Mouse (Mus musculus) frontal cortex, postnatal 10 days (tissue): ENCODE data around the gene Gnpda2.

ENCODE experiments used
- DNase-seq, 2 experiments: peaks; one replicate each; pipeline ENCODE4 v3.0.0; 2022; ENCODE audit warnings: low spot score in 2 of 2, mixed read lengths in 1 of 2

Gene Gnpda2

GRCm38 (mm10) chr5:69591640-69592461 lies at the start of gene Gnpda2:
TSS of gene Gnpda2 (minus strand) at chr5:69592340.
- DNase-seq, result peak; percentile 79 to 84

GRCm38 (mm10) chr5:69634766-69635165 lies 42.6 kb upstream of the Gnpda2 start:
- no peak for DNase-seq

DNA sequence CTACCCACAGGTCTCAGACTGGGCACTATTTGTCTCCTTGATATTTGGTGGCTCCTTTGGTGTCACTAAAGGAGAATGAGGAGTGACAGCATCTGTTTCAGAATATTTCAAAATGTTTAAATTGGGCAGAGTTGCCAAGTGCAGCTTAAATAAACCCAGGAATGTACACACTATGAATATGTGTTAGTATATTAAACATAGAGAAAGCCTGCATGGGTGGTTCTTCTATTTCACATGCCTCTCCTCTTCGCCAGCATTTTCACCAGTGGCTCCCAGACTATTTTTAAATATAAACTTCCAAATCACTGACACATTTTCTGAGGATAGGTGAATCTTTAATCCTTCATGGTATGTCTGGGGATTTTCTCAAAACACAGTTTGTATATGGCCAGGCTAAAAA lies 28.8 kb upstream of the Gnpda2 start:
- DNase-seq, result no peak

DNA sequence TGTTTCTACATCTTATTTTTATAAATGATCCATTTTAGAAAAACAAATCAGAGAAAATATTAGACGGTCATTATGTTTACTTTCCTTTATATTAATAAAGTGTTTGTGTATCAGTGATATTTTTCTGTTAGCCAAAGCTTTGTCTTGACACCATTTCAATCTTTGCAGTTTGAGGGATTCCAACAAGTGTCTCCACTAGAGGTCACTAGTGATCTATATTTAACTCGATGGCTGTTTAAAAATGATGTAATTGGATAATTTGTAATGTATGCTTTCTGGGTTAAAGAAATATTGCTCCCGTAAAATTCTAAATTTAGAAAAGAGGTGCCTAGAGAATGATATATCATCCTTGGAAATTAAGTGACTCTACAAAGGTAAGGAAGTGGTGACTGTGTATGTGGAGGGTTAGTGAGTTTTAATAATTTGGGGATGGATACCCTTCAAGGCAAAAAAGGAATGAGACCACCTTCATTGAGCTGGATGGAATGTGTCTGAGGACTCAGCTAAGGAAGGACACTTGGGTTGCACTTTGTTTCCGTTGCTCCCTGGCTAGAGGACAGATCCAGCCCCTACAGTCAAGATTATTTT lies 21.2 kb upstream of the Gnpda2 start:
- no peak for DNase-seq

DNA sequence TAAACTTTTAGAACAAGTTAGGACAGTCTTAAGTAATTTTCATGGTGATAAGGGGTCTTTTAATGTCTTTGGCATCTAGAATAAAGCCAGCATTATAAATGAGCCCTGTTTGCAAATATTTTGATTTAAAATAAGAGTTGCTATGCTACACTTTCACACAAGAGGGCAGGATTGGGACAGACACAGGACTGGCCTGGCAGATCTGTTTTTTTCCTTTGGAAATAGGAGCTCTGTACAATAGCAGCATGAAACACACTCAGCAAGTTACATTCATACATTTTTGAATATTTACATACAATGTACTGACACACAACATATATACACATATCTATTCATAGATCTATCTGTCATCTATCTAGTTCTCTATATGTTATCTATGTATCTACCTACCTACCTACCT lies 8.9 kb upstream of the Gnpda2 start:
- no peak for DNase-seq

GRCm38 (mm10) chr5:69557404-69557935 lies 34.7 kb downstream of the Gnpda2 start:
- peak in 1 of 2 experiments; percentile 11 for DNase-seq

GRCm38 (mm10) chr5:69556628-69557403 lies 35.3 kb downstream of the Gnpda2 start, which contains the start of gene Guf1:
TSS of gene Guf1 (plus strand) at chr5:69556923.
- peak; percentile 89 to 96 for DNase-seq

GRCm38 (mm10) chr5:69542489-69542888 lies 49.7 kb downstream of the Gnpda2 start, which contains the start of gene Yipf7:
TSS of gene Yipf7 (minus strand) at chr5:69542648.
- DNase-seq, result no peak

- DNase-seq, result no peak
Measured at GRCm38 (mm10) chr5:69541680-69542079, 50.5 kb downstream of the Gnpda2 start.

GRCm38 (mm10) chr5:69523944-69524343 lies 68.2 kb downstream of the Gnpda2 start:
- DNase-seq, result no peak
